Comparison of ENCODE assay signal across 8 mouse cellular contexts in the genomic region with DNA sequence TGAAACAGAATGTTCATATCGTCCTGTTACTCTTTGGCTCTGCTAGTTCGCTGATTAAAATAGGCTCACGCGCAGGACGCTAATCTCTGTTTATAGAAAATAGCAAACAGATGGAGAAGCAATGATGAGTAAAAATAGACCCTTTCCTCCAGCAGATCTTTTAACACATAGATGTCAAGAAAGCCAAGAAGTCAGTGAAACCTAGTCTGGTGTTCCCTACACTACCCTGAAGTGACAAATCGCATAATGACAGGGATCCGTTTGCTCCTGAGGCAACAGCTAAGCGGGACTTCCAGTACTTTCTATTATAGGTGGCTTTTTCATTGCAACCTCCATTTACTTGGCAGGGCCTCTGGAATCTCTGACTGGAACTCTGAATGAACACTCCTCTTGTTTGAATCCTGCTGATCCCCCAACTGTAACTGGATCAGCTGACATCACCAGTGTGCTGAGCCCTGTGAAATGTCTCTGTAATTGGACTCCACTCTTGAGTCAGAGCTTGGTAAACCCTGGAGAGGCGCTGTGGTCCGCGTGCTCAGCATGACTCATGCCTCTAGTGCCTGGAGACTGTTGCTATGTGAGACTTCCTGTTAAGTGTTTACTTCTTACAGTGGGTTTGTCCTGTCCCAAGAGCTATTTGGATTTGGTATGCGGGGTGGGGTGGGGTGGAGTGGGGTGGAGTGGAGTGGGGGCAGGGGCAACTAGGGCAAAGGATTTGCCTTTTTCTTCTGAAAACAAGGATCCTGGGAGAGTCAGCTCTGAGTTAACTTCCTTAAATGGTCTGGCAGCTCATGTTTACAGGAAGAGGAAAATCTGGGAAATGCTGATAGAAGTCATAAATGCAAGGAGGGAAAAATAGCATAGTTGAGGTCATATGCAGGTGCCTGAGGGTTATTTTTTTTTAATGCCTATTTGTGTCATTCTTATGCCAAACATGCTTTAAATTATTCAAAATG.
A peak's percentile ranks its signal among the peaks of the same experiment; 100 is the strongest.
DNase-seq lines count a peak whose midpoint lies in the region; ATAC-seq lines count a peak whose summit lies in the region.

No protein-coding gene starts in this region.

- H3K36me3 ChIP-seq in hindbrain, embryonic 13.5 days, result no peaks in the 10 kb centered on the region
- no peaks in the 10 kb centered on the region for H3K36me3 ChIP-seq in lung, embryonic 16.5 days (ENCODE audit: control insufficient read depth, insufficient read depth, low read length)

- no peak overlapping the region for H3K9ac ChIP-seq in hindbrain, embryonic 13.5 days
- peak overlapping the region; percentile 37; the same call in 1 of the 2 replicates for H3K9ac ChIP-seq in lung, embryonic 16.5 days (ENCODE audit: low read length)

- H3K4me3 ChIP-seq in hindbrain, embryonic 13.5 days, result no peak overlapping the region
- H3K4me3 ChIP-seq in lung, embryonic 16.5 days (ENCODE audit: low read length), result peak overlapping the region; percentile 29

- H3K4me2 ChIP-seq in hindbrain, embryonic 13.5 days, result 0 out of 2 replicates have a peak overlapping the region, but pooled peaks have one; percentile 2
- H3K4me2 ChIP-seq in lung, embryonic 16.5 days (ENCODE audit: low read depth, low read length), result peak overlapping the region; percentile 41

- H3K4me1 ChIP-seq in hindbrain, embryonic 13.5 days (replicated peaks), result peaks cover 5% of the 10 kb centered on the region; the same call in 1 of the 2 replicates
- peaks cover 6% of the 10 kb centered on the region; the same call in 1 of the 2 replicates for H3K4me1 ChIP-seq in lung, embryonic 16.5 days (replicated peaks; ENCODE audit: control insufficient read depth, insufficient read depth, low read length)

- no peaks in the 10 kb centered on the region for H3K27me3 ChIP-seq in hindbrain, embryonic 13.5 days
- H3K27me3 ChIP-seq in lung, embryonic 16.5 days (ENCODE audit: control insufficient read depth, insufficient read depth, low read depth, low read length), result no peaks in the 10 kb centered on the region

- peak; percentile 96 for DNase-seq in ZHBTc4 (ENCODE audit: low read depth, low spot score)
- DNase-seq in cerebellum, postnatal 14 days, result peak; percentile 47 to 63
- peak; percentile 66 to 77 for DNase-seq in frontal cortex, postnatal 36 days (ENCODE audit: low spot score in 2 of 2)
- DNase-seq in layer of hippocampus, postnatal 10 days (ENCODE audit: low spot score in 2 of 2), result peak; percentile 47 to 63
- DNase-seq in ovary, postnatal 14 days (ENCODE audit: low spot score), result peak; percentile 31
- no peak for DNase-seq in spleen, adult 12 weeks (ENCODE audit: low spot score)

- ATAC-seq in hindbrain, embryonic 13.5 days (ENCODE audit: low FRiP score), result peak; percentile 97
- ATAC-seq in lung, embryonic 16.5 days (ENCODE audit: low read depth), result peak; percentile 100

- 50% methylated on average over 12 of the region's 12 CpGs for WGBS in hindbrain, embryonic 13.5 days
- WGBS in lung, embryonic 16.5 days, result 12% methylated on average over 12 of the region's 12 CpGs

- H3K27ac ChIP-seq in hindbrain, embryonic 13.5 days, result peak overlapping the region; percentile 46; the same call in 1 of the 2 replicates
- H3K27ac ChIP-seq in lung, embryonic 16.5 days (ENCODE audit: low read length), result peak overlapping the region; percentile 80

- H3K9me3 ChIP-seq in hindbrain, embryonic 13.5 days, result no peaks in the 10 kb centered on the region
- H3K9me3 ChIP-seq in lung, embryonic 16.5 days (ENCODE audit: control insufficient read depth, low read length), result no peaks in the 10 kb centered on the region
